Mouse (Mus musculus) v-Abl transformed pro-B cells (cell line): ENCODE results near the gene Tbx6.

ENCODE experiments used
- in situ Hi-C, 2 experiments: fragments of 400-800 bp; cut with MboI; formaldehyde crosslinking; loops; one replicate each; pipeline ENCODE4 v1.15.1; 2025; ENCODE audit not compliant: unreplicated experiment in 2 of 2

Gene Tbx6

GRCm38 (mm10) chr7:126780971-126781635 is at the start of gene Tbx6:
Gene Tbx6, plus strand, starts transcription at chr7:126781483.
- in situ Hi-C loops, result no loop called here

- in situ Hi-C loops, result no loop called here
Observed at GRCm38 (mm10) chr7:126736122-126736521, 45.2 kb upstream of the Tbx6 start.

GRCm38 (mm10) chr7:126739551-126739950 is 41.7 kb upstream of the Tbx6 start:
- in situ Hi-C loops, result no loop called here

- in situ Hi-C loops, result no loop called here
Observed at GRCm38 (mm10) chr7:126740132-126740735, 41.0 kb upstream of the Tbx6 start.

- in situ Hi-C loops, result no loop called here
Observed at GRCm38 (mm10) chr7:126740977-126741376, 40.3 kb upstream of the Tbx6 start.

GRCm38 (mm10) chr7:126741452-126741851 is 39.8 kb upstream of the Tbx6 start:
- in situ Hi-C loops, result no loop called here

GRCm38 (mm10) chr7:126741964-126742482 is 39.3 kb upstream of the Tbx6 start:
- in situ Hi-C loops, result no loop called here

GRCm38 (mm10) chr7:126746066-126746465 is 35.2 kb upstream of the Tbx6 start:
- in situ Hi-C loops, result no loop called here

- in situ Hi-C loops, result no loop called here
Observed at GRCm38 (mm10) chr7:126746798-126747197, 34.5 kb upstream of the Tbx6 start.

- in situ Hi-C loops, result no loop called here
Observed at GRCm38 (mm10) chr7:126748824-126749223, 32.5 kb upstream of the Tbx6 start.

- in situ Hi-C loops, result loop anchor here in 1 of 2 experiments (5.0 kb wide), 1 partner anchor 42 kb away; the partner anchor contains the start of gene Coro1a
Observed at GRCm38 (mm10) chr7:126749582-126750343, 31.5 kb upstream of the Tbx6 start.

- in situ Hi-C loops, result loop anchor here in 1 of 2 experiments (5.0 kb wide), 1 partner anchor 48 kb away; the partner anchor contains the start of gene Coro1a
Observed at GRCm38 (mm10) chr7:126754866-126755265, 26.4 kb upstream of the Tbx6 start.

- in situ Hi-C loops, result no loop called here
Observed at GRCm38 (mm10) chr7:126758539-126758938, 22.7 kb upstream of the Tbx6 start.

GRCm38 (mm10) chr7:126759050-126759671 is 22.1 kb upstream of the Tbx6 start, which contains the start of gene Mapk3:
Gene Mapk3, plus strand, starts transcription at chr7:126759601.
- in situ Hi-C loops, result no loop called here

GRCm38 (mm10) chr7:126759672-126760390 is 21.5 kb upstream of the Tbx6 start:
- in situ Hi-C loops, result loop anchor here in 1 of 2 experiments (5.0 kb wide), 1 partner anchor 58 kb away; no protein-coding TSS in a partner anchor

GRCm38 (mm10) chr7:126760391-126760802 is 20.9 kb upstream of the Tbx6 start:
- in situ Hi-C loops, result loop anchor here in 1 of 2 experiments (5.0 kb wide), 1 partner anchor 58 kb away; no protein-coding TSS in a partner anchor

GRCm38 (mm10) chr7:126760956-126761355 is 20.3 kb upstream of the Tbx6 start:
- in situ Hi-C loops, result loop anchor here in 1 of 2 experiments (5.0 kb wide), 1 partner anchor 59 kb away; no protein-coding TSS in a partner anchor

GRCm38 (mm10) chr7:126761529-126762067 is 19.7 kb upstream of the Tbx6 start:
- in situ Hi-C loops, result loop anchor here in 1 of 2 experiments (5.0 kb wide), 1 partner anchor 59 kb away; no protein-coding TSS in a partner anchor

- in situ Hi-C loops, result loop anchor here in 1 of 2 experiments (5.0 kb wide), 1 partner anchor 60 kb away; no protein-coding TSS in a partner anchor
Observed at GRCm38 (mm10) chr7:126762471-126763008, 18.7 kb upstream of the Tbx6 start.
